Mouse (Mus musculus): ENCODE measurements around the gene Runx2.

GRCm38 (mm10) chr17:44612641-44613040, 202.0 kb downstream of the Runx2 start:
- TF ChIP-seq CTCF (IDR thresholded peaks at IDR 0.05; ENCODE audit: control insufficient read depth, insufficient read depth, low read length) (no peak), POLR2A (IDR thresholded peaks at IDR 0.05; ENCODE audit: borderline replicate concordance, control insufficient read depth, low read depth, low read length) (no peak)
